Mouse (Mus musculus): Measurements from ENCODE around the gene Acad12.

GRCm38 (mm10) chr5:121547084-121547483 lies 71.7 kb downstream of the Acad12 start:
- TF ChIP-seq GATA1 (IDR thresholded peaks at IDR 0.05; ENCODE audit: borderline replicate concordance, low read length) (no peak), FLI1 (IDR thresholded peaks at IDR 0.05; ENCODE audit: low read length) (no peak)

Data from megakaryocyte, embryonic 14.5 days (primary cell).